Mouse (Mus musculus): ENCODE results near the gene Znfx1. TPM values are rescaled to one million over a fixed set of nuclear protein-coding genes. Genes with fewer than 3 reads are reported as not detected.
A peak's percentile ranks its signal among the peaks of the same experiment; 100 is the strongest.

Gene Znfx1
- polyA plus RNA-seq, 1 experiment from 2014 or later, result 9.8 TPM

- Histone ChIP-seq H3K27ac (ENCODE audit: low read length) (0 out of 2 replicates have a peak overlapping the region, but pooled peaks have one; percentile 94), H3K9ac (replicated peaks; ENCODE audit: low read depth) (peak overlapping the region; percentile 86), H3K27me3 (replicated peaks; ENCODE audit: insufficient read depth, low read length) (no peaks in the 10 kb centered on the region), H3K4me1 (ENCODE audit: insufficient read depth, low read depth, low read length) (peaks cover 18% of the 10 kb centered on the region), H3K9me3 (ENCODE audit: low read length) (no peaks in the 10 kb centered on the region), H3K36me3 (ENCODE audit: insufficient read depth, low read length) (peaks cover 16% of the 10 kb centered on the region), H3K4me2 (replicated peaks; ENCODE audit: low read depth, low read length) (peak overlapping the region; percentile 84), H3K4me3 (ENCODE audit: low read depth, low read length) (peak overlapping the region; percentile 83)
- ATAC-seq, result no peak
- TF ChIP-seq CTCF (IDR thresholded peaks at IDR 0.05) (no peak), EP300 (IDR thresholded peaks at IDR 0.05) (no peak)
- 21% methylated on average over 11 of the region's 11 CpGs for WGBS
- peak; percentile 35 for DNase-seq (ENCODE audit: low spot score)
Observed at GRCm38 (mm10) chr2:167061381-167062034, 1.3 kb downstream of the Znfx1 start.

GRCm38 (mm10) chr2:167060761-167061160, 2.1 kb downstream of the Znfx1 start:
- no peak for TF ChIP-seq CTCF (IDR thresholded peaks at IDR 0.05)
- no peak for TF ChIP-seq EP300 (IDR thresholded peaks at IDR 0.05)
- Histone ChIP-seq H3K4me3 (ENCODE audit: low read depth, low read length) (0 out of 2 replicates have a peak overlapping the region, but pooled peaks have one; percentile 83), H3K4me2 (replicated peaks; ENCODE audit: low read depth, low read length) (peak overlapping the region; percentile 14; the same call in 1 of the 2 replicates), H3K27ac (ENCODE audit: low read length) (peak overlapping the region; percentile 44), H3K27me3 (replicated peaks; ENCODE audit: insufficient read depth, low read length) (no peaks in the 10 kb centered on the region), H3K9ac (replicated peaks; ENCODE audit: low read depth) (0 out of 2 replicates have a peak overlapping the region, but pooled peaks have one; percentile 23), H3K9me3 (ENCODE audit: low read length) (no peaks in the 10 kb centered on the region), H3K36me3 (ENCODE audit: insufficient read depth, low read length) (peaks cover 20% of the 10 kb centered on the region), H3K4me1 (ENCODE audit: insufficient read depth, low read depth, low read length) (peaks cover 18% of the 10 kb centered on the region)
- ATAC-seq (no peak), DNase-seq (ENCODE audit: low spot score) (no peak)

- H3K4me2 ChIP-seq (replicated peaks; ENCODE audit: low read depth, low read length), result peak overlapping the region; percentile 14; the same call in 1 of the 2 replicates
- peak overlapping the region; percentile 23; the same call in 1 of the 2 replicates for H3K9ac ChIP-seq (replicated peaks; ENCODE audit: low read depth)
- H3K4me3 ChIP-seq (ENCODE audit: low read depth, low read length), result no peak overlapping the region
- H3K4me1 ChIP-seq (ENCODE audit: insufficient read depth, low read depth, low read length), result peaks cover 18% of the 10 kb centered on the region
- no peaks in the 10 kb centered on the region for H3K27me3 ChIP-seq (replicated peaks; ENCODE audit: insufficient read depth, low read length)
- H3K9me3 ChIP-seq (ENCODE audit: low read length), result no peaks in the 10 kb centered on the region
- H3K36me3 ChIP-seq (ENCODE audit: insufficient read depth, low read length), result peaks cover 20% of the 10 kb centered on the region
- TF ChIP-seq CTCF (IDR thresholded peaks at IDR 0.05) (no peak), EP300 (IDR thresholded peaks at IDR 0.05) (no peak)
- H3K27ac ChIP-seq (ENCODE audit: low read length), result peak overlapping the region; percentile 44
- DNase-seq (ENCODE audit: low spot score) (peak; percentile 44), ATAC-seq (no peak)
- 49% methylated on average over 3 of the region's 3 CpGs for WGBS
Observed at GRCm38 (mm10) chr2:167060360-167060759, 2.5 kb downstream of the Znfx1 start.

DNA sequence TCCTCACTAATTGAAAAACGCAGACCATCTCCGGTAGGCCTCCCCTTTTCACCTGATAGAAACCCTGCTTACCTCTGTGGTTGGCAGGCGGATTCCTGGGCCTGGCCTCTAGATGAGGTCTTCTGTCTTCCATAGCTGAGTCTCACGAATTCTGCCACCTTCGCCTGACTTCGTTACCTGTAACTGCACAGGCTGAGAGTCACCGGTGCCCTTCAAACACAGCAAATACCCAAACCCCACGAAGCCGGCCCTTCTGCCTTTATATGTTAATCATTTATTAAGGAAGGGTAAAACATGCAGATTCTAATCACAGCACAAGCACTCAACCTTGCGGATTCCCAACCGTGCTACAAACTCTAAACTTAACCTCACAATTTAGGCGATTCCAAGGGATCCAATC, 2.9 kb downstream of the Znfx1 start:
- 62% methylated on average over 12 of the region's 12 CpGs for WGBS
- Histone ChIP-seq H3K9ac (replicated peaks; ENCODE audit: low read depth) (peak overlapping the region; percentile 23; the same call in 1 of the 2 replicates), H3K4me1 (ENCODE audit: insufficient read depth, low read depth, low read length) (peaks cover 19% of the 10 kb centered on the region), H3K4me3 (ENCODE audit: low read depth, low read length) (no peak overlapping the region), H3K27me3 (replicated peaks; ENCODE audit: insufficient read depth, low read length) (no peaks in the 10 kb centered on the region), H3K9me3 (ENCODE audit: low read length) (no peaks in the 10 kb centered on the region), H3K27ac (ENCODE audit: low read length) (peak overlapping the region; percentile 44), H3K36me3 (ENCODE audit: insufficient read depth, low read length) (peaks cover 20% of the 10 kb centered on the region; the same call in 1 of the 2 replicates), H3K4me2 (replicated peaks; ENCODE audit: low read depth, low read length) (0 out of 2 replicates have a peak overlapping the region, but pooled peaks have one; percentile 14)
- ATAC-seq, result no peak
- peak; percentile 21 for DNase-seq (ENCODE audit: low spot score)
- TF ChIP-seq CTCF (IDR thresholded peaks at IDR 0.05) (no peak), EP300 (IDR thresholded peaks at IDR 0.05) (no peak)

- H3K4me1 ChIP-seq (ENCODE audit: insufficient read depth, low read depth, low read length), result peaks cover 19% of the 10 kb centered on the region
- no peaks in the 10 kb centered on the region for H3K9me3 ChIP-seq (ENCODE audit: low read length)
- no peak overlapping the region for H3K4me3 ChIP-seq (ENCODE audit: low read depth, low read length)
- no peak overlapping the region for H3K9ac ChIP-seq (replicated peaks; ENCODE audit: low read depth)
- H3K36me3 ChIP-seq (ENCODE audit: insufficient read depth, low read length), result peaks cover 20% of the 10 kb centered on the region; the same call in 1 of the 2 replicates
- H3K27ac ChIP-seq (ENCODE audit: low read length), result peak overlapping the region; percentile 44
- 0 out of 2 replicates have a peak overlapping the region, but pooled peaks have one; percentile 1 for H3K4me2 ChIP-seq (replicated peaks; ENCODE audit: low read depth, low read length)
- WGBS, result 61% methylated on average over 8 of the region's 8 CpGs
- DNase-seq (ENCODE audit: low spot score), result no peak
- no peak for TF ChIP-seq EP300 (IDR thresholded peaks at IDR 0.05)
- no peak for ATAC-seq
- H3K27me3 ChIP-seq (replicated peaks; ENCODE audit: insufficient read depth, low read length), result no peaks in the 10 kb centered on the region
Observed at GRCm38 (mm10) chr2:167059536-167059935, 3.3 kb downstream of the Znfx1 start.

DNA sequence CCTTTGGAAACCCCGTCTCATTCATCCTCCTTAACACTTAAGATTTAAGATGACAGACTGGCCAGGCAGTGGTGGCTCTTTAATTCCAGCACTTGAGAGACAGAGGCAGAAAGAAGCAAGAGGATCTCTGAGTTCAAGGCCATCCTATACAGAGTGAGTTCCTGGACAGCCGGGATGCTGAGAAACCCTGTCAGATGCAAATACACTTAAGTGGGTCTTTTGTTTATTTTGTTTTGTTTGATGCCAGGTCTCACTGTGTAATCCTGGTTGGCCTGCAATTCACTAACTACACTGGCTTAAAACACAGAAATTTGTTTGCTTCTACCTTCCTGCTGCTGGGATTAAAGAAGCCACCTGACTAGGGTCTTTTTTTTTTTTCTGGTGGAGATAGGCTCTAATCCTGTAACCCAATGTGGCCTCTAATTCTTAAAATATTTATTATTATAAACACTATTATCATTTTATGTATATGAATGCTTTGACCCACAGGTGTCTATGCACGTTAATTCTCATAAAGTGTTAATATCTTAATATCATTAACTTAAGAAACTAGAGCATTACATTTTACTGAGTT, 3.9 kb downstream of the Znfx1 start:
- no peak for ATAC-seq
- no peak for DNase-seq (ENCODE audit: low spot score)
- Histone ChIP-seq H3K27me3 (replicated peaks; ENCODE audit: insufficient read depth, low read length) (no peaks in the 10 kb centered on the region), H3K9me3 (ENCODE audit: low read length) (no peaks in the 10 kb centered on the region), H3K4me1 (ENCODE audit: insufficient read depth, low read depth, low read length) (peaks cover 20% of the 10 kb centered on the region), H3K27ac (ENCODE audit: low read length) (no peak overlapping the region), H3K36me3 (ENCODE audit: insufficient read depth, low read length) (peaks cover 20% of the 10 kb centered on the region; the same call in 1 of the 2 replicates), H3K9ac (replicated peaks; ENCODE audit: low read depth) (no peak overlapping the region), H3K4me2 (replicated peaks; ENCODE audit: low read depth, low read length) (no peak overlapping the region), H3K4me3 (ENCODE audit: low read depth, low read length) (no peak overlapping the region)
- TF ChIP-seq CTCF (IDR thresholded peaks at IDR 0.05), result no peak
- no peak for TF ChIP-seq EP300 (IDR thresholded peaks at IDR 0.05)
- WGBS, result 42% methylated on average over 3 of the region's 3 CpGs
